Mouse (Mus musculus): Measurements from ENCODE around the gene Nrxn2.

- TF ChIP-seq CTCF (IDR thresholded peaks at IDR 0.05; ENCODE audit: control insufficient read depth, insufficient read depth, insufficient read length) (no peak), USF1 (IDR thresholded peaks at IDR 0.05; ENCODE audit: low read depth) (no peak), CEBPB (IDR thresholded peaks at IDR 0.05; ENCODE audit: low read depth) (no peak), MAX (IDR thresholded peaks at IDR 0.05) (no peak), MYOD1 (IDR thresholded peaks at IDR 0.05; ENCODE audit: control insufficient read depth, insufficient read length, low read depth) (no peak)
Measured at GRCm38 (mm10) chr19:6510546-6510945, 92.0 kb downstream of the Nrxn2 start.
